ENCODE assay signal across 20 mouse cellular contexts in genomic region chr12:8109876-8110275, GRCm38 (mm10).
A peak's percentile ranks its signal among the peaks of the same experiment; 100 is the strongest.
DNase-seq lines count a peak whose midpoint lies in the region; ATAC-seq and TF ChIP-seq lines count a peak whose summit lies in the region.
"Had no signal": no experiment of that assay in that cellular context is flagged by ENCODE, and none has a peak within 500 bp of the region (broad histone marks: within the 10 kb centered on the region; RNA-seq: fewer than 3 reads in every experiment).

No protein-coding gene starts in this region.

- peaks cover 12% of the 10 kb centered on the region; the same call in 1 of the 2 replicates for H3K4me1 ChIP-seq in liver, adult 2 months (ENCODE audit: control insufficient read depth, insufficient read depth, low read length)
- H3K4me1 ChIP-seq in liver, embryonic 12.5 days, result no peaks in the 10 kb centered on the region
- no peaks in the 10 kb centered on the region for H3K4me1 ChIP-seq in forebrain, postnatal 0 days (ENCODE audit: insufficient read depth)
- H3K4me1 ChIP-seq: forebrain, embryonic 13.5 days; hindbrain, embryonic 15.5 days had no signal

- no peak for TF ChIP-seq POLR2A in liver, adult 2 months (IDR thresholded peaks at IDR 0.05; ENCODE audit: extremely low read depth, insufficient read depth, low read length)

- no peak for TF ChIP-seq CTCF in liver, adult 2 months (IDR thresholded peaks at IDR 0.05; ENCODE audit: low read depth, low read length)
- TF ChIP-seq CTCF in forebrain, postnatal 0 days (IDR thresholded peaks at IDR 0.05; ENCODE audit: low read depth), result no peak

- H3K27ac ChIP-seq in liver, adult 2 months (replicated peaks; ENCODE audit: insufficient read depth, low read depth, low read length), result no peak overlapping the region
- H3K27ac ChIP-seq in liver, embryonic 12.5 days, result no peak overlapping the region
- H3K27ac ChIP-seq in forebrain, postnatal 0 days (ENCODE audit: low read depth, low read length), result no peak overlapping the region
- H3K27ac ChIP-seq: forebrain, embryonic 10.5 days; forebrain, embryonic 13.5 days; gastrocnemius, adult 2 months; hindbrain, embryonic 12.5 days; hindbrain, embryonic 15.5 days had no signal

- H3K9ac ChIP-seq in liver, adult 2 months (ENCODE audit: low read depth, low read length), result no peak overlapping the region
- no peak overlapping the region for H3K9ac ChIP-seq in liver, embryonic 12.5 days
- H3K9ac ChIP-seq in forebrain, postnatal 0 days, result no peak overlapping the region
- H3K9ac ChIP-seq: forebrain, embryonic 13.5 days; hindbrain, embryonic 12.5 days; hindbrain, embryonic 15.5 days had no signal

- H3K27me3 ChIP-seq in liver, adult 2 months (ENCODE audit: control insufficient read depth, insufficient read depth, low read length), result no peaks in the 10 kb centered on the region
- no peaks in the 10 kb centered on the region for H3K27me3 ChIP-seq in liver, embryonic 12.5 days (replicated peaks)
- H3K27me3 ChIP-seq in forebrain, postnatal 0 days (ENCODE audit: insufficient read depth, low read length), result no peaks in the 10 kb centered on the region
- H3K27me3 ChIP-seq: CH12.LX; forebrain, embryonic 13.5 days; hindbrain, embryonic 12.5 days; hindbrain, embryonic 15.5 days had no signal

- no peaks in the 10 kb centered on the region for H3K9me3 ChIP-seq in liver, embryonic 12.5 days (replicated peaks)
- no peaks in the 10 kb centered on the region for H3K9me3 ChIP-seq in forebrain, postnatal 0 days (ENCODE audit: low read length)
- H3K9me3 ChIP-seq: forebrain, embryonic 10.5 days; forebrain, embryonic 13.5 days; hindbrain, embryonic 12.5 days; hindbrain, embryonic 15.5 days had no signal

- 84% methylated on average over 6 of the region's 6 CpGs for WGBS in liver, adult 2 months
- WGBS in liver, embryonic 12.5 days (ENCODE audit: insufficient replicate concordance), result 68% methylated on average over 6 of the region's 6 CpGs
- 81% methylated on average over 6 of the region's 6 CpGs for WGBS in forebrain, postnatal 0 days

- no peaks in the 10 kb centered on the region for H3K79me2 ChIP-seq in liver, adult 2 months (ENCODE audit: control insufficient read depth, insufficient read depth, low read length)

- no peak overlapping the region for H3K4me3 ChIP-seq in liver, adult 2 months (ENCODE audit: insufficient read depth, low read depth, low read length)
- no peak overlapping the region for H3K4me3 ChIP-seq in liver, embryonic 12.5 days
- no peak overlapping the region for H3K4me3 ChIP-seq in forebrain, postnatal 0 days (ENCODE audit: low read depth, low read length)
- H3K4me3 ChIP-seq: forebrain, embryonic 10.5 days; forebrain, embryonic 13.5 days; gastrocnemius, adult 2 months; hindbrain, embryonic 12.5 days; hindbrain, embryonic 15.5 days had no signal

- no peak for ATAC-seq in liver, embryonic 12.5 days
- no peak for ATAC-seq in forebrain, postnatal 0 days
- ATAC-seq: forebrain, embryonic 13.5 days; forebrain, embryonic 16.5 days; intestine, postnatal 0 days had no signal

- H3K4me2 ChIP-seq in liver, embryonic 12.5 days, result no peak overlapping the region
- no peak overlapping the region for H3K4me2 ChIP-seq in forebrain, postnatal 0 days (ENCODE audit: low read depth)
- H3K4me2 ChIP-seq: forebrain, embryonic 13.5 days; heart, embryonic 11.5 days; hindbrain, embryonic 12.5 days; hindbrain, embryonic 15.5 days had no signal

- no peaks in the 10 kb centered on the region for H3K36me3 ChIP-seq in liver, adult 2 months (ENCODE audit: control insufficient read depth, insufficient read depth, low read length)
- no peaks in the 10 kb centered on the region for H3K36me3 ChIP-seq in liver, embryonic 12.5 days
- H3K36me3 ChIP-seq in forebrain, postnatal 0 days (ENCODE audit: insufficient read depth), result no peaks in the 10 kb centered on the region
- H3K36me3 ChIP-seq: forebrain, embryonic 10.5 days; G1E; hindbrain, embryonic 12.5 days; hindbrain, embryonic 15.5 days had no signal

- DNase-seq in cerebellum, adult 11-12 months, result peak; percentile 28
- no peak for DNase-seq in cerebellum, postnatal 4 days (ENCODE audit: low spot score in 2 of 2)
- peak; percentile 13 for DNase-seq in liver, adult 2 months (ENCODE audit: extremely low read depth, low read depth, low spot score)
- peak; percentile 63 to 75 for DNase-seq in cerebellum, postnatal 14 days
- no peak for DNase-seq in testis, postnatal 10 days (ENCODE audit: low spot score)
- DNase-seq in neural tube, embryonic 10.5 days (ENCODE audit: extremely low spot score, low spot score), result no peak
- DNase-seq in forebrain, postnatal 0 days, result no peak
- DNase-seq: gastrocnemius, adult 2 months; gastrocnemius, postnatal 14 days; heart, adult 11 months had no signal

Comparison
In these comparisons a context has a peak if more than half of its experiments do, and no peak if none do; other contexts are left out.
1. DNase-seq: peak in cerebellum, adult 11-12 months (single experiment), liver, adult 2 months (single experiment) and cerebellum, postnatal 14 days (2 of 2); none in cerebellum, postnatal 4 days (0 of 2), testis, postnatal 10 days (single experiment), neural tube, embryonic 10.5 days (single experiment) and forebrain, postnatal 0 days (single experiment).